Mouse (Mus musculus): ENCODE data around the gene Tnks2.

The Tnks2 gene

GRCm38 (mm10) chr19:36896791-36897569, 62.9 kb downstream of the Tnks2 start:
- no peak for DNase-seq (ENCODE audit: low spot score in 2 of 2)

- DNase-seq (ENCODE audit: low spot score in 2 of 2): no peak
Measured at GRCm38 (mm10) chr19:36897778-36898177, 63.7 kb downstream of the Tnks2 start.

- no peak for DNase-seq (ENCODE audit: low spot score in 2 of 2)
Measured at GRCm38 (mm10) chr19:36903377-36903776, 69.3 kb downstream of the Tnks2 start.

GRCm38 (mm10) chr19:36904211-36905007, 70.4 kb downstream of the Tnks2 start:
- peak; percentile 31 to 52 for DNase-seq (ENCODE audit: low spot score in 2 of 2)

GRCm38 (mm10) chr19:36909150-36909549, 75.1 kb downstream of the Tnks2 start:
- no peak for DNase-seq (ENCODE audit: low spot score in 2 of 2)

GRCm38 (mm10) chr19:36909676-36910292, 75.8 kb downstream of the Tnks2 start:
- DNase-seq (ENCODE audit: low spot score in 2 of 2): peak in 1 of 2 experiments; percentile 53

- DNase-seq (ENCODE audit: low spot score in 2 of 2): peak; percentile 66 to 67
Measured at GRCm38 (mm10) chr19:36910424-36911045, 76.5 kb downstream of the Tnks2 start.

GRCm38 (mm10) chr19:36913064-36913463, 79.0 kb downstream of the Tnks2 start:
- DNase-seq (ENCODE audit: low spot score in 2 of 2): no peak

- DNase-seq (ENCODE audit: low spot score in 2 of 2): no peak
Measured at GRCm38 (mm10) chr19:36916206-36916605, 82.2 kb downstream of the Tnks2 start.

- DNase-seq (ENCODE audit: low spot score in 2 of 2): no peak
Measured at GRCm38 (mm10) chr19:36916876-36917389, 82.9 kb downstream of the Tnks2 start.

- peak; percentile 78 to 79 for DNase-seq (ENCODE audit: low spot score in 2 of 2)
Measured at GRCm38 (mm10) chr19:36918441-36919301, 84.6 kb downstream of the Tnks2 start.

GRCm38 (mm10) chr19:36919466-36919865, 85.4 kb downstream of the Tnks2 start, which contains the start of gene Fgfbp3:
Fgfbp3 (minus strand) TSS chr19:36919615.
- DNase-seq (ENCODE audit: low spot score in 2 of 2): no peak

GRCm38 (mm10) chr19:36922015-36922414, 88.0 kb downstream of the Tnks2 start:
- DNase-seq (ENCODE audit: low spot score in 2 of 2): no peak

GRCm38 (mm10) chr19:36922936-36923335, 88.9 kb downstream of the Tnks2 start:
- no peak for DNase-seq (ENCODE audit: low spot score in 2 of 2)

- peak; percentile 72 to 76 for DNase-seq (ENCODE audit: low spot score in 2 of 2)
Measured at GRCm38 (mm10) chr19:36925671-36926552, 91.9 kb downstream of the Tnks2 start, which contains the start of gene Btaf1. Btaf1 (plus strand) TSS chr19:36926079.

GRCm38 (mm10) chr19:36926553-36927236, 92.7 kb downstream of the Tnks2 start:
- no peak for DNase-seq (ENCODE audit: low spot score in 2 of 2)

GRCm38 (mm10) chr19:36927800-36928361, 93.8 kb downstream of the Tnks2 start:
- no peak for DNase-seq (ENCODE audit: low spot score in 2 of 2)

GRCm38 (mm10) chr19:36929816-36930215, 95.8 kb downstream of the Tnks2 start:
- DNase-seq (ENCODE audit: low spot score in 2 of 2): no peak

GRCm38 (mm10) chr19:36932097-36932496, 98.1 kb downstream of the Tnks2 start:
- no peak for DNase-seq (ENCODE audit: low spot score in 2 of 2)

All from right cerebral cortex, adult 2 months (tissue).